Mouse (Mus musculus): ENCODE results near the gene Morn1.

Gene Morn1

GRCm38 (mm10) chr4:155188803-155189202 is 102.4 kb downstream of the Morn1 start:
- DNase-seq (ENCODE audit: low read depth, low spot score): no peak

GRCm38 (mm10) chr4:155189711-155190139 is 103.3 kb downstream of the Morn1 start:
- peak; percentile 69 for DNase-seq (ENCODE audit: low read depth, low spot score)

GRCm38 (mm10) chr4:155190275-155190674 is 103.9 kb downstream of the Morn1 start:
- no peak for DNase-seq (ENCODE audit: low read depth, low spot score)
